Mouse (Mus musculus): ENCODE measurements around the gene Zdhhc14.

DNA sequence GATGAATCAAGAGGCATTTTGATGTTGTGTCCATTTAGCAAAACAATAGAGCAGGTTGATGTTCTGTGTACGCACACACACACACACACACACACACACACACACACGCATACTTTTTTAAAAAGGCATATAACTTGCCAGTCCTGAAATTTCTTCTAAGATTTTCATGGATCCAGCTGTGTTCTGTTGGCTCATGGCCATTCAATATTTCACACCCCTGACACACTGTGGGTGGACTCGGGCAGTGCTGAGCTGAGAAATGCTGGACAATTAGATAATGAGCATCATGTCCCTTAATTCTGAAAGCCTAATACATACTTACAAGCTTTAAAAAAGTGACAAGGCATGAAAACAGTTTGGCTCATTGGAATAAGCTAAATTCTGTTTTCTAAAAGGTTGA is 200.3 kb downstream of the Zdhhc14 start:
- TF ChIP-seq CTCF (IDR thresholded peaks at IDR 0.05; ENCODE audit: low read depth, low read length), result no peak
- TF ChIP-seq GATA1 (IDR thresholded peaks at IDR 0.05; ENCODE audit: borderline replicate concordance, low read length), result no peak
- TF ChIP-seq TAL1 (conservative IDR thresholded peaks at IDR 0.05; ENCODE audit: low read depth, low read length), result no peak
- TF ChIP-seq GATA2 (IDR thresholded peaks at IDR 0.05; ENCODE audit: borderline replicate concordance, low read depth, low read length), result no peak

Measured in G1E (cell line).